Mouse (Mus musculus) midbrain, embryonic 14.5 days (tissue): ENCODE data around the gene Ankrd13b. TPM values are rescaled to one million over a fixed set of nuclear protein-coding genes. Genes with fewer than 3 reads are reported as not detected.

Experiments
- polyA plus RNA-seq: library from polyadenylated mRNA; unstranded; fragments of >200 nt; fragmentation: Nextera tagmentation; extraction: Ambion mirVana; gene quantifications from 2 replicates; pipeline ENCODE4 v1.2.1, GENCODE M21; 2014

The Ankrd13b gene
- polyA plus RNA-seq, 1 experiment from 2014 or later = 43.7 TPM

Other genes with a start within 250 kb of the Ankrd13b start
- gene Coro6, start 27.3 kb downstream of the Ankrd13b start, polyA plus RNA-seq = 0.26 and 0.32 TPM in 2 replicates
- 23.1 and 25.1 TPM in 2 replicates for gene Git1, start 3.9 kb upstream of the Ankrd13b start, polyA plus RNA-seq
- gene Abhd15, start 25.4 kb upstream of the Ankrd13b start, polyA plus RNA-seq = 1.8 and 2.0 TPM in 2 replicates
- 11.7 and 12.0 TPM in 2 replicates for gene Trp53i13, start 26.3 kb upstream of the Ankrd13b start, polyA plus RNA-seq
- gene Gm10392, start 29.5 kb upstream of the Ankrd13b start, polyA plus RNA-seq = not detected in 2 replicates
- 37.0 and 37.5 TPM in 2 replicates for gene Taok1, start 118.1 kb upstream of the Ankrd13b start, polyA plus RNA-seq
- 6.2 and 6.8 TPM in 2 replicates for gene Nufip2, start 196.5 kb upstream of the Ankrd13b start, polyA plus RNA-seq
- 0.41 and 0.69 TPM in 2 replicates for gene Cryba1, start 235.6 kb upstream of the Ankrd13b start, polyA plus RNA-seq